Mouse (Mus musculus): ENCODE data around the gene B230307C23Rik.

- TF ChIP-seq TAL1 (IDR thresholded peaks at IDR 0.05; ENCODE audit: low read length) (no peak), GATA1 (IDR thresholded peaks at IDR 0.05; ENCODE audit: low read length) (no peak)
Measured at GRCm38 (mm10) chr16:97962151-97962948, 34.8 kb upstream of the B230307C23Rik start, which contains the start of the genes C2cd2 and Zbtb21.

Measured in erythroblast, embryonic 14.5 days (primary cell).